Mouse (Mus musculus) cerebellum, adult 11-12 months (tissue): ENCODE results near the gene Sox18.

Experiments
- DNase-seq: peaks from one replicate; pipeline ENCODE4 v3.0.0; 2022

Sox18 gene

DNA sequence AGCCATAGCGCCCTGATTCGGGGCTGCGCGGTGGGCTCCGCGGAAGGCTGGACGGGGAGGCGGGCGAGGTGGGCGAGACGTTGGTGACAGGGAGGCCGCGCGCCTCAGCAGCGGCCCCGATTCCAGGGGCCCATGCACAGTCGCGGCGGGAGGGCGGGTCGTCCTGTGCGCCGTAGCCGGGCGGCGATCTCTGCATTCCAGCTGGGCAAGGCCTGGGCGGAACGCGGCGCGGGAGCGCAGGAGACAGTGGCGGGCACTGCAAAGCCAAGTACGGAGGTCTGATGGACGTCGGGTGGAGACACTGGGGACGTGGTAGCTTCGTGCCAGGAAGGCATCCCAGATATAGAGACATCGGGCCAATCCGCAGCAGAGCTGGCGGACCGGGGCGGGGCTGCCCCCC, at the start of gene Sox18:
TSS of gene Sox18 (minus strand) at position 315 of the 400 bp plus-strand sequence.
- no peak for DNase-seq

DNA sequence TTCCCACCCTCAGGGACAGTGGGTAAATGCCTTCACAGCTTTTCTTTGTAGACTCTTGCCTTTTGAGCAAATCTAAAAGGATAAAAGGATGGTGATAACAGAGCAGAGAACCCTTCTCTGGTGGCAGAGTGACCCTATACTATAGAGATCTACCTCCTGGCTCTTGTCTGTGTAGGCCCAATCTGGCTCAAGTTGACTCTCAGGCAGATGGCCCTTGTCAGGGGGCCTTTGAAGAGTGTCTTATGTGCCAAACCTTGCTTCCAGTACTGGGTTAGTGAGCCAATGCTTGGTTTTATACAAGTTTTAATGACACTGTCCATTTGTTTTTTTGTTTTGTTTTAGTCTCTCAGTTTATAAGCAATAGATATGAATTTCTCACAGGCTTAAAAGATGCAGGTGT, 49.8 kb upstream of the Sox18 start:
- DNase-seq: peak; percentile 81

DNA sequence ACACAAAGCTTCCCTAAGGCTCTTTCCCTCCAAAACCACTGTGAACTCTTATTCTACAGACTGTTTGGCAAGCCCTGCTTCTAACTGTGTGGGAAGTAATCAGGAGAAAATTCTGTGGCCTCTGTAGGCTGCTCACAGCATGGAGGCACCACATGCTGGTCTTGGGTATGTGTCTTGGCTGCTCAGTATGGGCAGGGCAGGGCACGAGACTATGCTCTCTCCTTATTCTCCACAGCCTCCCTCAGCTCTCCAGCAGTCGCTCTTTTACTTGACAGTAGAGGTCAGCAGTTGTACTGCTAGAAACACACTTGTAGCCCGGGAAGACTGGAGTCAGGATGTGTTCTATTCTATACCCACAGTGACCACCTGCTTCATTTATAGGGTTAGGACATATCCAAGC, 48.6 kb upstream of the Sox18 start:
- DNase-seq: peak; percentile 60

DNA sequence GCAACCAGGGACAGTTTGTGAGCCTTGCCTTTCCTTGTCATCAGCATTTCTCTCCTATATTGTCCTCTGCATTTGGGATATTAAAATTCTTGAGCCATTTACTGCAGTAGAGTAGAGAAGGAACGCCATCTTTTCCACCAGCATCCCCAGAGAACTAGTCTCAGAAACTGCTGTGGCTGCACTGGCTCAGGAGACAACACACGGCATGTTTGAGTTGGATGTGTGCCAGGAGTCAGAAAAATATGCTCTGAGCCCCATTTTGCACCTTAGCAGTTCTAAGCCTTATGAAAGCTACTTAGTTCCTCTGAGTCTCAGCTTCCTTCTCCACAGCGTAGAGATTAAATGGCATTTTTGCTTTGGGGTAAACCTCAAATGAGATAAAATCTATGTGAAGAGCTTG, 45.6 kb upstream of the Sox18 start:
- DNase-seq: no peak

DNA sequence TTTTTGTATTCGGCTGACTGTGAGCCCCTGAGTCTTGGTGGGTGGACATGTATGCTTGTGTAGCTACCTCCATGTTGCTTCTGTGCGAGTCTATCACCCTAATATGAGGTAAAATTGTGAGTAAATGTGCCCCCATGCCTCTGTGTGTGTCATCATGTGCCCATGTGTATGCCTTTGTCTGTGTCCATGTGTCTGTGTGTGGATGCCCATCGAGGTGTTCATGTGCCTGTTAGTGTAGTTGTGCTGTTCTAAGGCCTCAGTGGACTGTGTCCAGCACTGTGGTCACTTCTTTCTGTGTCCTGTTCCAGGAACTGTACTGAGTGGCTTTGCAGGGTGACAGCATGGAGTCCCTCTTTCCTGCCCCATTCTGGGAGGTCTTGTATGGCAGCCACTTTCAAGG, 43.9 kb upstream of the Sox18 start:
- DNase-seq: no peak

DNA sequence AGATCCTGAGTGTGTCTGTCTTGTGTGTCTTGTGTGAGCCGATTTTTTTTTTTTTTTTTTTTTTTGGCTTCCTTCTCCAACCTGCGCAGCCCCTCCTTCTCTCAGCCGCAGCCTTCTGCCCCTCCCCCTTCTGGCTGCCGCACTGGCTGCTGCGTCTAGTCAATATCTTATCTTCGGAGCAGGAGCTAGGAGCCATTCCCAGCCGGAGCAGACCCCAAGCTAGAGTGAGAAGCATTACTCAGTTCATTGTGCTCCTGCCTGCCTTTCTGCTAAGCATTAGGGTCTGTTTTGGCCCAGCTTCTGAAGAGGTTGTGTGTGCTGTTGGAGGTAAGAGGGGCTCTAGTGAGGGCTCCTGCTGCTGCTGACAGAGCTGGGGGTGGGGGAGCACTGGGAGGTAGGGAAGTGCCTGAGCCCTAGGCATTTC, 43.5 kb upstream of the Sox18 start, which contains the start of gene Oprl1:
TSS of gene Oprl1 (plus strand) at position 114 of the 424 bp plus-strand sequence.
- DNase-seq: no peak

DNA sequence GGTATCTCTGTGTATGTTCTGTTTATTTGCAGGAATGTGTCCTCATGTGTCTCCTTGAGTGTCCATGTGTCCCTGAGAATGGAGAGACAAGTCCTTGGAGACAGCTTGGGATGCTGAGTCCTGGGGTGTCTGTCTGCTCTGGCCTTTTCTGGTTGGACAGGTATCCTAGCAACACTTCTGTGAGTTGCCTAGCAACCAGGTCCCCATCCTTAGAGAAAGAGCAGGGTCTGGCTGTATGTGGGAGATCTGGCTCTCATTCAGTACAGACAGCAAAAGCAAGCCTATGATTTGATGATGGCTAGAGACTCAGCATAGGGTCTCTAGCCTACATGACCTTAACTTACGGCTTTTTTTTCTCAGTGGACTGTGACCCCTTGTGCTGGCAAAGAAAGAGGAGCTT, 42.3 kb upstream of the Sox18 start:
- peak; percentile 54 for DNase-seq

DNA sequence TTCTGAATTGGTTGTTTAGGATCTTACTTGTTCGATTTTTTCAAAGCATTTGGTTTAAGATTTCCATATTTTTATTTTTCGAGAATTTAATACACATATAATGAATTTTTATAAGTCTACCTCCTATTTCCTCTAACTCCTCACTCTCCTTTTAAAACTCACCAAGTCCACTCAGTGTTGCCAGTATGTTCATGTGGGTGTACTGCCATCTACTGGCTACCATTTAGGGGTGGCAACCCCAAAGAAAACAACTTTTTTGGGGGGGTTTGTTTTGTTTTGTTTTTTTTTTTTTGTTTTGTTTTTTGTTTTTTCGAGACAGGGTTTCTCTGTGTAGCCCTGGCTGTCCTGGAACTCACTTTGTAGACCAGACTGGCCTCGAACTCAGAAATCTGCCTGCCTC, 35.2 kb upstream of the Sox18 start:
- no peak for DNase-seq

DNA sequence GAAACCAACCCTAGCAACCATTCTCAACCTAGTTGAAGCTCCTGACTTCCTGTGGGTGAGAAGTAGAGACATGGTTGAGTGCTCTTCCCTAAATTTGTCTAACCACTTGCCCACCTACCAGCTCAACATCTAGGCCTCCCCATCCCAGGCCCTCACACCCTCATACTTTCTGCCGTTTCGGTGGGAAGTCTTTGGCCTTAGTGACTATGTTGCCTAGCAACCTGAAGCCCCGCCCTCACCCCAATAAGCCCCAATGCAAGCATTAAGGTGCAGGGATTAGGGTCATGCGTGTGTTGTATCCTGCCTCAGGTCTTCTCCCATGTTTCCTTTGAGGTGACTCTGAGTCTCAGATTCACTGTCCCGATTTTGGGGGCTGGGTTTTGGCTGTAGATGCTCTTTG, 26.8 kb upstream of the Sox18 start, which contains the start of gene Lkaaear1:
TSS of gene Lkaaear1 (minus strand) at position 202 of the 400 bp plus-strand sequence.
- DNase-seq: no peak

DNA sequence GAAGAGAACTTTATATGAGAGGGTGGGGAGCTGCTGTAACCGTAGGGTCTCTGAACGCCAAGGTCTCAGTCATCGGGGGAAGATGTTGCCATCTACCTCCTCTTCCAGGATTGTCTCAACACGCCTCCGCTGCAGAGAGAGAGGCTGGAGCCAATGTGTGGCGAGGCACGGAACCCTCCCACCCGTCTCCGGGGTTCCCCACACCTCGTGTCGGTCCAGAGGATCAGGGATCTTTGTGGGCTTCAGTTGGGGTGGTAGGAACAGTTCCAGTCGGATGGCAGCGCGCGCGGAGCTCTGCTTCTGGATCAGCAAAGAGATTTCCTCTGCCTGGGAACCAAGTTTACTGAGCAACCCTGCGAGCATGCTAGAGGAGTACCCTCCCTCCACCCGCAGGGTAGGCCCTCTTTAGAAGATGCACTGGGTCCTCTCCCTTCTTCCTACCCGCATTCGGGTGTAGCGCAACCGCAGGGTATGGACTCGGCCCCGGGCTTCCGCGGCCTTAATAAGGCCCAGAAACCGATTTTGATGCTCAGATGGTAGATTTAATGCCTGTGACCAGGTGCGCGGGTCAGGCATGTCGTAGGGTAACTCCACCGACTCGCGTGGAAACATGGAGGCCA, 25.5 kb upstream of the Sox18 start:
- DNase-seq: no peak

DNA sequence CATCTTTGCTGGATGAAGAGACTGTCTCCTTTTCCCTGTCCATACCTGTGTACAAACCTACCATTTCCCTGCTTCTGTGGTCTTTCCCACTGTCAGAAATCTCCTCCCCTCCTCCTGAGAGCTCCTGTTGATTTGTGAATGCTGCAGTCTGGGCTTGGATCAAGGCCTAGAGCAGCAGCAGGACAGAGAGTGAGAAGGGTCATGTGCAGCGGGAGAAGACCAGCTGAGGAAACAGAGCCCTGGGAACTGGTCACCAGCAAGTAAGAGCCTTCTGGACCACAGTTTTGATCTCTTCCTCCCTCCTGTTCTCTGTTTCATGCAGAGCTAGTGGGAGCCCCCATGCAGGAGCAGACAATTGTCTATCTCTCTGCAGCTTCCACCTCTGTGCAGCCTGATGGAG, 24.3 kb upstream of the Sox18 start:
- DNase-seq: no peak

DNA sequence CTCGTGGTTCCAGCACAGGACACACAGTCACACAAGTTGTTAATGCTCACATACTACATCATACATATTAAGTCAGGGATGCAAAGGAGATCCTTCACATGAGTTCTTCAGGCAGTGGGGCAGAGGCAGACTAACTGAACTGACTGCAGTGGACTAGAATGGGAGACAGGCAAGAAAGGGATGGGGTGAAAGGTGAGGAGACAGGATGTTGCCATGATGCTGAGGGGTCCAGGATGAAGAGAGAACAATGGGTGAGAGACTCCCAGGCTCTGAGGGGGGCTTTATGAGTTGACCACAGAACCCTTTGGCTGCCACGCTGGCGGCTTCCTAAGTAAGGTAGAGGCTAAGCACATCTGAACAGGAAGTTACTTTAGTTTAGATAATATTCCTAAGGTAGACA, 23.1 kb upstream of the Sox18 start:
- no peak for DNase-seq

DNA sequence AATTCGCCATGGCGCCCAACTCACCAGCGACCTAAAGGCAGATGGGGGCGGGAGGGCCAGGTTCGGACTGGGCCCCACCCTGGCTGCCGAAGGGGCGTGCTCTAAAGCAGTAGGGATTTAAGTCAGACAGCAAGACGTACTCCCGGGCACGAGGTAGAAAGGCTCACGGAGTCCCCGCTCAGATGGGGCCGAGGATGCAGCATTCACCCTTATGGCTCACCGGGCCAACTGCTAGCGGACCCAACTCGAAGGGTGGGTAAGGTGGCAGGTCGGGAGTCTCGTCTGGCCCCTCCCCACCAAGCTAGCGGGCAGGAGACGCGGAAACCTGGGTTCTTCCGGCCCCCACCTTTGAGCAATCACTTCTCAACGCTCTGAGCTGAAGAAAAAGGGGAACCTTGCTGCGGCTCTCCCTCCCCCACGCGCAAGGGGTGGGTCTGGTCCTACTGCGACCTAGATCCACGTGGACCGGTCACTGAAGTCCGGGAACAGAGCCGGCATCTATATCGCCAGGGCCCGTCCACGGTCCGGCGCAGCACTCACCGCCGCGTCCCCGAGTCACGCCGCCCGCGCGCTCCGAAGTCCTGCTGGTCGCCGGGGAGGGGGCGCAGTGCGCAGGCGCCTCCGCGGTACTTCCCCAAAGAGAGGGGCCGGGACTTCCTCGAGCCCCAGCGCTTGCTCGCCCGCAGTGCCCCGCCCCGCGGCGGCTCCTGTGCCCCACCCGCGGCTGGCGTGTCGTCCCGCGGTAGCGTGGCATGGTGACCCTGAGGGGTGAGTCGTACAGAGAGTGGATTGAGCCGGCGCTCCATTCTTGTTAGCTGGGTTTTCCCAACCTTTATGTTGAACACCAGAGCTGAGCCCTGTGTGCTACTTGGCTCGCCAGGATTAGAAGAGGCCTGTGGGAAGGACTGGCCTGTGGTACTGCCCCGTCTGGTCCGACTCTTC, 22.2 kb upstream of the Sox18 start, which contains the start of gene Rgs19:
TSS of gene Rgs19 (minus strand) at position 639 of the 942 bp plus-strand sequence.
- peak; percentile 70 for DNase-seq

DNA sequence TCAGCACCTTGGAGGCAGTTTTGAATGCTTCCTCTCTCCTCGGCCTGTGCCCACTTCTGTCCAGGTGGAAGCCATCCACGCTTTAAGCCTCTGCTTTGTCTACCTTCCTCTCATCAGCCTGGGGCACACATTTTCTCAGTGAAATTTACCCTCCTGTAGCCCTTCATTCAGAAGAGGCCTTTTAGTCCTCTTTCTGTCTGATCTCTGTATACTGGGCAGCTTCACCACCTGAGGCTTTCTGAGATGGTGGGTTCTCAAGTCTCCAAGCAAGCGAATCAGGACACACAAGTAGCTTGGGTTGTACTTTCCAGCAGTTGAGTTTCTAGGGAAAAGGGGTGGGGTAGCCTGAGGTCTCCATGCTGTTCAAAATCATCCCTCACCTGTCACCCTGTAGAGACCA, 20.9 kb upstream of the Sox18 start:
- DNase-seq: no peak

DNA sequence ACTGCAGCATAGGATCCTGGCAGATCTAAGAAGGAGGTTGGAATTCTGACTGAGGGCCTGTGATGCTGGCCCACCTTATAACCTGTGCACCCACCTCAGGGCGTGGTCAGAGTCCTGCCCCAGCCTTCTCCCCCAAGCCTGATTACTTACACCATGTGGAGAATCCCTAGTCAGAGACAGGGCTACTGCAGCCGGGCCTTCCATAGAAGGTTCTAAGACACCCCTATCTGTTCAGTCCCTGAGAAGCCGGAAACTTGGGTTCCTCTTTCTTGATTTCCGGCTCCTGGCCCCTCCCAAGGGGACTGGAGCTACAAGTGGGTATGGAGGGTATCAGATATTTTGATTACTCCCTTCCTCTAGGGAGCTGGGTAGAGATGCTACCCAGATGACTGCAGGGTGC, 20.1 kb upstream of the Sox18 start:
- DNase-seq: no peak

DNA sequence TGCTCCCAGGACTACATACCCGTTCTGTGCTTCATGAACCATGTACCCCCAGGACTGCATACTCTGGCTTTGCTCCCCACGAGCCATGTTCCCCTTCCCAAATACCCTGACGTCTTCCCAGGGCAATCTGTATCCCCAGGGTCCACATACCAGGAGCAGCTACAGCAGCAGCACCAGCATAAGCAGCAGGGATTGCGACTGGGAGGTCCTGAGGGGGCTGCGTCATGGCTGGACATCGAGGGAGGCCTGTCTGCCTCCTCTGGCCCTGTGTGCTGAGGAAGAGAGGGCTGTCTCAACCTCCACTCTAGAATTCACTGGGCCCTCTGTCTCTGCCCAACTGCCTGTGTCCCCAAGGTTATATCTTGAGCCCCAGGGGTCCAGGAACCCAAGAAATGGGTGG, 19.6 kb upstream of the Sox18 start:
- DNase-seq: no peak

DNA sequence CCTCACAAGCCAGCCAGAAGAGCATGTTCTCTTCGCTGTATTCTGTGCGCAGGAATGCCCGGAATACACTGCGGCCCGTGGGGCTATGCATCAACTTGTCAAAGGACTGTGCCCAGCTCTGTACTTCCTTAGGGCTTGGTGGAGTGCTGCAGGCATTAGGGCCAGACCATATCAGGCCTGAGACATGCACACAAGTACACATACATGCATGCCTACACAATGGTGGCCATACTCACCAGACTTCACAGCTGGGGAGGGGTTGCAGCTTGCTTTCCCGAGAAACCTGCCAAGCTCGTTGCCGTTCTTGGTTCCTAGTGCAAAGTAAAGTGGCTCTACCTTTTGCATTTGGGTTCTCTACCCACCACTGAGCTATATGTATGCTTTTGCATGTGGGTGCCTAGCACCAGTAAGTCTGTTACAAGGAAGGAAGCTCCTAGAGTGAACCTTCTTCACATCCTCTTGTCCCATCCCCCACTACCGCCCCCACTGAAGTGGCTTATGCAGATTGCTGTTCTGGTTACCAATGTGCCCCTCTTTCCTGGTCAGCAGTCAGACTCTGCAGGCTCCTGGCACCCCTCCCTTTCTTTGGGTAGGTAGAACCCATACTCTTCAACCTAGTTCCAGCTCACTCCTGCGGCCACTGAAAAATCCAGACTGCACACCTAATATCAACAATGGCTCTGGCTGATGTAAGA, 18.2 kb upstream of the Sox18 start:
- DNase-seq: peak; percentile 8

DNA sequence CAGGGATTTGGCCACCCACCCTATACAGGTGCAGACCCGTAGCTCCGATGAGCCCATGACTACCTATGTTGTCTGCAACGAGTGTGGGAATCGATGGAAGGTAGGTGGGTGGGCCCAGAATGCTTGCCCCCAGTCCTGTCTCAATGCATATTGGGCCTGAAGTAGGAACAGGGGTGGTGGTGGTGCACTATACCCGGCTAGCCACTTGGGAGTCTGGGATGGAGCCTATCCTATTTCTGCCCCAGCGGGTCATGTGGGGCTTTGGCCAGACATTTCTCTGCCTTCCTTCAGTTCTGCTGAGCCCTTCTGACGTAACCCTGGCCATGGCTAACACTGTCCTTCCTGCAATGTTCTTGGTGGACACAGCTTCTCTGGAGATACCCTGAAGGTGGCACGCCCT, 16.1 kb upstream of the Sox18 start:
- DNase-seq: no peak

DNA sequence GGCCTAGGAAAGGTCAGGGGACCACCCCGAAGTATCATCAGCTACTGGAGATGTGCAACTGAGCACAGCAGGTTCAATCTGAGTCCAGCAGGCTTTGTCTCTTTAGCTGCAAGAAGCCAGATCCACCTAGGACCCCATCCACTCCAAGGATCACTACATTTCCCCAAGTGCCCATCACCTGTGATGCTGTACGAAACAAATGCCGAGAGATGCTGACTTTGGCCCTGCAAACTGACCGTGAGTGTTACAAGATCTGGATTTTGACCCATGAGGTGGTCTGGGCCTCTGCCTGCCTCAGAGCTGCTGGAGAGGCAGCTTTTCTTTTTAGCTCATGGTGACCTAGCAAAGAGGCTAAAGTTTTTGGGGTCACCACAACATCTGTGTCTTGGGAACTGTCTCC, 14.2 kb upstream of the Sox18 start:
- no peak for DNase-seq

DNA sequence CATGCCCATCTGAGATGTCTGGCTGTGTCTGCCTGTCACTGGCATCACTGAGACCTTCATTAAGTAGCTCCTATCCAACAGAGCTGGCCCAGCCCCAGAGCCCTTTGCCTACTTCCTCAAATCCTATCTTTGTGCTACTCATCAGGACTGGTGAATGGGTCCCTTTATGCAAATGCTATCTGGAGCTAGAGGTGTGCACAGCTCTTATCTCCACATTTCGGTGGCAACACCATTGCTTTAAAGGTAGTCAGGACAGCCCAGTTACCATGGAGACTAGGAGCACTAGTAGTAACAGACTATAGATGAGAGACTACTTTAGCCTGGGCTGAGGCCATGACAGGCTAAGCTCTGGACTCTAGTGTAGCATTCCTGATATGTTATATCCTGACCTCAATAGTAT, 13.3 kb upstream of the Sox18 start:
- no peak for DNase-seq

DNA sequence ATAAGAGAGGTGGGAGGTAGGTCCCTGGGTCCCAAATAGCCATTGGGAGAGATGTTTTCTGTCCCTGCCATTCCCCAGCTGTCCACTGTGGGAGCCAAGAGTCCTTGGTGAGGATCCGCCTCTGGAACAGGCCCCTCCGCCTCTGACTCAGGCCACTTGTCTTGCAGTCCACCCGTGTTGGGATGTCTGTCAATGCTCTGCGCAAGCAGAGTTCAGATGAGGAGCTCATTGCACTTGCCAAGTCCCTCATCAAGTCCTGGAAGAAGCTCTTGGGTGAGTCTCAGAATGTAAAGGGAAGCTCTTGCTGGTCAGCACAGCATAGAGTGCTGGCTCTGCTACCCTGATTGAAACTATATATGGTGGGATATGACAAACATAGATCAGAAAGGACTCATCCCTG, 11.9 kb upstream of the Sox18 start:
- no peak for DNase-seq

DNA sequence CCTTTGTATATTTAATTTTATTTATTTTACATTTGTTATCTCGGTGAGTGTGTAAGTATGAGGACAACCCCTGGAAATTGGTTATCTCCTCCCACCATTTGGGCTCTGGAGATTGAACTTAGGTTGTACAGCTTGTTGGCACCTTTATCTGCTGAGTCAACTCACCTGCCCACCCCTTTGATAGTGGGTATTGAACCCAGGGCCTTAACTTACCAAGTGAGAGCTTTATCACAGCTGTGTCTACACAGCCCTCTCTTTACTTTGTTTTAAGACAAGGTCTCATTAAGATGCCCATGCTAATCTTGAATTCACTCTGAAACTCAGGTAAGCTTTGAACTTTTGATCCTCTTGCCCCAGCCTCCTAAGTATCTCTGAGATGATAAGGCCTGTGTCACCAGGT, 10.5 kb upstream of the Sox18 start:
- DNase-seq: no peak

DNA sequence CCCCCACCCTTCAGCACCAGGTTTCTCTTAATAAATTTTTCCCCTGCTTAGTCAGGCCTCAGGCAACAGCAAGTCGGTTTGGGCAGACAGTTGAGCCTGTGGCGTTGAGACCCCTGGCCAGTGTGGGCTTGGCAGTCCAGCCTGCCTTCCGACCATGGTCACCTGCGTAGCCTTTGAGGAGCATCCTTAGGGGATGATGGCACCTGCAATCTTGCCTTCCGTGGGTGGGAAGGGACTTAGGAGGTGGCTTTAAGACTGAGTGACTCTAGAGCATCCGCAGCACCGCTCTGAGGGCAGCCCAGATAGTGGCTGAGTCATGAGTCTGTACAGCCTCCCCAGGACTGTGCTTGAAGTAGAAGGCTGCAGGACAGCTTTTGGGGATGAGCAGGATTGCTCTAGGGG, 9.3 kb upstream of the Sox18 start:
- DNase-seq: no peak
